Mouse (Mus musculus): ENCODE results near the gene Olfr373.
"Not testable (repeated sequence)": the region's sequence is repeated elsewhere in the genome, so short reads cannot be mapped to it uniquely, and the experiment has no call there.

- not testable (repeated sequence) for TF ChIP-seq CTCF (IDR thresholded peaks at IDR 0.05; ENCODE audit: extremely low read depth, insufficient read length, insufficient replicate concordance, low read depth, low read length); POLR2A (IDR thresholded peaks at IDR 0.05; ENCODE audit: low read depth, low read length)
Observed at GRCm38 (mm10) chr8:72082877-72083276, at the start of gene Olfr373.
